Mouse (Mus musculus): ENCODE results near the gene Fyb. TPM values are rescaled to one million over a fixed set of nuclear protein-coding genes. Genes with fewer than 3 reads are reported as not detected.

The Fyb gene
- polyA plus RNA-seq, 1 experiment from 2014 or later = 3.7 TPM

DNA sequence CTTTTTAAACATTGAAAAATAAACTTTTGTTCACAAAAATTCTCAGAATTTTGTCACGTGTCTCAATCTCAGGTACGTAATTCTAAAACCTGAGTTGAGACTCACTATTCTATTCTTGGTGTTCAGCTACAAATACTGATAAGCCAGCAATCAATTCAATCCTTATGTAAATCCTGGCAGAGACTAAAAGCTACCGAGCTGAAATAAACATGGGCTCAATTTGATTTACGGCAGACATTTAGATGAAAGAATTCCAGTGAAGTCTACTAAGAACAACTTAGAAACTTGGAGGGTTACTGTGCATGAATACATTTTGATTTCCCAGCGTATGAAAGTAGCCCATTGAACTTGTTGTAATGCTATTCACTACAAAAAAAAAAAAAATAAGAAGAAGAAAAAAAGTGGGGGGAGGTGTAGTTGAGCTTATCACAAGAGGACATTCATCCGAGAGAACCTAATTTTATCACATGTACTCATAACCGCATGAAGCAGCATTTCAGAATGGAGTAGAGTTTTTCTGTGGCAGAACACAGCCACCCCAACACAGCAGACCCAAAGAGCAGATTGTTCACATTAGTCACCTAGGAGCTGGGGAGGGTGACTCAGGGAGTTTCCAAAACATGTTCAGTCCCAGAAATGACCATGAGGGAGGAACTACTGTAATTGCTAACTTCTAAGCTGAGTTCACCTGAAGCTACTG is 17.1 kb downstream of the Fyb start:
- 86% methylated on average over 7 of the region's 7 CpGs for WGBS
- Histone ChIP-seq H3K4me2 (no peak overlapping the region), H3K9ac (no peak overlapping the region), H3K4me3 (no peak overlapping the region), H3K36me3 (no peaks in the 10 kb centered on the region), H3K9me3 (no peaks in the 10 kb centered on the region), H3K4me1 (replicated peaks) (no peaks in the 10 kb centered on the region), H3K27ac (no peak overlapping the region), H3K27me3 (no peaks in the 10 kb centered on the region)
- no peak for ATAC-seq (ENCODE audit: low FRiP score)

DNA sequence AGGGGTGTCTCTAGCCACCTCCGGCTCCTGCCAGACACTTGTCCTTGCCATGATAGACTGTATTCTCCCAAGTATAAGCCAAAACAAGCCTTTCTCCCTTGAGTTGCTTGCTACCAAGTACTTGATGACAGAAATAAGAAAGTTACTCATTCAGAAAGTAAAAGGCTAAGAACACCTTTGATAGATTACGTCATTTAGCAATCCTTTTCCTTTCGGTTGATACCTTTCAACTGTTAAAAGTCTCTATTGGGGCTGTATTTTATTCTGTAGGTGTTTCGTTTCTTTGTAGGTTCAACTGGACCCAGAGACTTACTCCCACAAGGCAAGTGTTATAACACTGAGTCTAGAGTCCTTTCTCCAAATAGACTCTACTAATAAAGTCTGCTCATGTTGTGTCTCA is 26.3 kb downstream of the Fyb start:
- Histone ChIP-seq H3K4me1 (replicated peaks) (no peaks in the 10 kb centered on the region), H3K27me3 (no peaks in the 10 kb centered on the region), H3K27ac (no peak overlapping the region), H3K36me3 (no peaks in the 10 kb centered on the region), H3K9me3 (no peaks in the 10 kb centered on the region), H3K4me3 (no peak overlapping the region), H3K4me2 (no peak overlapping the region), H3K9ac (no peak overlapping the region)
- 93% methylated on average over 4 of the region's 4 CpGs for WGBS
- ATAC-seq (ENCODE audit: low FRiP score) = no peak

DNA sequence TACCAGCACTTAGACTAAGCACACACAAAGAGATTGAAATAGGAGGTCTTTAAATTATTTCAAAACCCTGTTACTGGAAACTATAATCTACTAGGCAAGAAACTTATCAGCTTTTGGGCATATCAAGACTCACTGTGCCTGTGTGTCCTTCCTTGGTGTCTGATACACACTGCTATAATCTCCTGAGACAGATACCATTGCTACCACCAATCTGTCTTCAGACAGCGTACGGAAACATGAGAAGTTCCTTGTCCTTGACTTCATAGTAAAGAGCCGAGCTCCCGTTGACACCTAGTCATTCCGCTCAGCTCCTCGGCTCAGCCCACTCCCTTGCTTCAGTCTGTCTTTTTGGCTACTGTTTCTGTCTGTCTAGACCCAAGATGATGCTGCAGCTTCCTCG is 29.2 kb downstream of the Fyb start:
- no peaks in the 10 kb centered on the region for H3K36me3 ChIP-seq
- no peak for ATAC-seq (ENCODE audit: low FRiP score)
- H3K9ac ChIP-seq = no peak overlapping the region
- H3K27ac ChIP-seq = no peak overlapping the region
- no peaks in the 10 kb centered on the region for H3K4me1 ChIP-seq (replicated peaks)
- 95% methylated on average over 7 of the region's 7 CpGs for WGBS
- no peaks in the 10 kb centered on the region for H3K9me3 ChIP-seq
- no peaks in the 10 kb centered on the region for H3K27me3 ChIP-seq
- no peak overlapping the region for H3K4me2 ChIP-seq
- no peak overlapping the region for H3K4me3 ChIP-seq

DNA sequence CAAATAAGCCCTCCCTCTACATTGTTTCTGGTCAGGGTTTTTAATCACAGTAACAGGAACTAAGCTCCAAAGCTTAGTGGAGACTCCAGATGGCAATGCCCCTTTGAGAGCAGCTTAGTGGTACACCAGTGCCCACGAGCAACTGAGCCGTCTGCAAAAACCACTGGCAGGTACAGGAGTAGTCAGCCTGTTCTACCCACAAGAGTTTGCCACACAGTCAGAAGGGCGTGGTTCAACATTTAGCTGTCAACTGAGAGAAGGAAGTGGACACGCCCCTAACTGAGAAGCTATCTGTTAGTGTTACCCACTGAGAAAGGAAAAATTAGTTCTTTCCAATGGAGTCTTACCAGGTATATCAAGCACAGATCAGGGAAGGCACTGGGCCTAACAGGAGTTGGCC is 32.1 kb downstream of the Fyb start:
- no peak for ATAC-seq (ENCODE audit: low FRiP score)
- no peak overlapping the region for H3K27ac ChIP-seq
- no peak overlapping the region for H3K9ac ChIP-seq
- no peaks in the 10 kb centered on the region for H3K9me3 ChIP-seq
- no peaks in the 10 kb centered on the region for H3K27me3 ChIP-seq
- H3K36me3 ChIP-seq = no peaks in the 10 kb centered on the region
- H3K4me2 ChIP-seq = no peak overlapping the region
- 93% methylated on average over 4 of the region's 4 CpGs for WGBS
- H3K4me3 ChIP-seq = no peak overlapping the region
- H3K4me1 ChIP-seq (replicated peaks) = no peaks in the 10 kb centered on the region

DNA sequence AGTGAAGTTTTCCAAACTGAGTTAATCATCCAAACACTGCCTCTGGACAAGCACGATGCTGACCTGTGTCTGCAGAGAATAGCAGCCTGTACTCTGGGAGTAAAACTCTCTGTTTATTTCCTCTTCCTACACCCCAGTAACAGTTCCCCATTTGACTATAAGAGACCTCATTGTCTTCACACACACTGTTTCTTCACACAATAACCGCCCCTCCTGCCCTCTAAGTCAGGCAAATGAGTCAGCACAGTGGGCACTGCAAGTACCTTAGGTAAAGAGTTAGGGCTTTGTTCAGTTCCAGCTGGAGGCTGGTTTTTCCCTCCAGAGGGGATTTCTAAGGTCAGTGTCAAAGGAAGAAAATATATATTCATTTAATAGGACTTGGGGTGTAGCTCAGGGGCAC is 32.9 kb downstream of the Fyb start:
- Histone ChIP-seq H3K9me3 (no peaks in the 10 kb centered on the region), H3K27me3 (no peaks in the 10 kb centered on the region), H3K36me3 (no peaks in the 10 kb centered on the region), H3K4me1 (replicated peaks) (no peaks in the 10 kb centered on the region), H3K4me3 (no peak overlapping the region), H3K4me2 (no peak overlapping the region), H3K27ac (no peak overlapping the region), H3K9ac (no peak overlapping the region)
- 35% methylated on average over 2 of the region's 2 CpGs for WGBS
- no peak for ATAC-seq (ENCODE audit: low FRiP score)

DNA sequence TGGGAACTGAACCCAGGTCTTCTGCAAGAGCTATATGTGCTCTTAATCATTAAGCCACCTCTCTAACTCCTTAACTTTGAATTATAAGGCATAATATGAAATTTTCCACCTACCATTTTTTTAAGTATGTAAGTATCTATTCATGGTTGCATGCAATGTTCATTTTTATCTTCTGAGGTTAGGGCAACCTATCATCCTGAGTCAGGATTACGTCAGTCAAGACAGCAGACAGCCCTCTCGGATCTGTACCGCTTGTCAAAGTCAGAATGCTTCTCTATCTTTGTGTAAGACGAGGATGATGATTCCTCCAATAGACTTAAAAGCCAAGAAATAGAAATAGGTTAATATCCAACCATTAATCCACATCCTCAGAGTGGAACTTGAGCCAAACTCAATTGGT is 33.6 kb downstream of the Fyb start:
- H3K27me3 ChIP-seq = no peaks in the 10 kb centered on the region
- no peak overlapping the region for H3K4me3 ChIP-seq
- H3K4me2 ChIP-seq = no peak overlapping the region
- H3K4me1 ChIP-seq (replicated peaks) = no peaks in the 10 kb centered on the region
- no peak for ATAC-seq (ENCODE audit: low FRiP score)
- whole genome bisulfite sequencing = 90% methylated on average over 4 of the region's 4 CpGs
- no peaks in the 10 kb centered on the region for H3K9me3 ChIP-seq
- no peak overlapping the region for H3K27ac ChIP-seq
- H3K9ac ChIP-seq = no peak overlapping the region
- H3K36me3 ChIP-seq = no peaks in the 10 kb centered on the region

DNA sequence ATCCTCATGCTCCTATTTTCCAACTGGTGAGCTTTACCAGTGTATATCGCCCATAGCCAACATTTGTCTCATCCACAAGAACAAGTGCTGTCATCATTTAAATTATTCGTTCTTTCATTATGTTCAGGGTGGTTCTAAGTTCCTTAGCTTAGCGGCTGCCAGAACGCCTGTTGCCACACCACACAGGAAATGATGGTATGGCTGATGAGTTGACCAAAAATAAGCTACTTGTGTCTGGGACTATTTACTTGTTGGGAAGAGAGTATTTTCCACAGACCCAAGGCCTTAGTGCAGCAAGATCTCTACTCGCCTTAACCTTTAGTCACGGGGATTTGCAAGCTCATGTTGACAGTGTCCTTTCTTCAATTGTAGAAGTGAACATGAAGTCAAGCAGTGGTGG is 34.3 kb downstream of the Fyb start:
- no peaks in the 10 kb centered on the region for H3K27me3 ChIP-seq
- no peak for ATAC-seq (ENCODE audit: low FRiP score)
- WGBS = 92% methylated on average over 6 of the region's 6 CpGs
- H3K36me3 ChIP-seq = no peaks in the 10 kb centered on the region
- H3K9ac ChIP-seq = no peak overlapping the region
- no peaks in the 10 kb centered on the region for H3K4me1 ChIP-seq (replicated peaks)
- no peaks in the 10 kb centered on the region for H3K9me3 ChIP-seq
- no peak overlapping the region for H3K4me3 ChIP-seq
- no peak overlapping the region for H3K4me2 ChIP-seq
- no peak overlapping the region for H3K27ac ChIP-seq

DNA sequence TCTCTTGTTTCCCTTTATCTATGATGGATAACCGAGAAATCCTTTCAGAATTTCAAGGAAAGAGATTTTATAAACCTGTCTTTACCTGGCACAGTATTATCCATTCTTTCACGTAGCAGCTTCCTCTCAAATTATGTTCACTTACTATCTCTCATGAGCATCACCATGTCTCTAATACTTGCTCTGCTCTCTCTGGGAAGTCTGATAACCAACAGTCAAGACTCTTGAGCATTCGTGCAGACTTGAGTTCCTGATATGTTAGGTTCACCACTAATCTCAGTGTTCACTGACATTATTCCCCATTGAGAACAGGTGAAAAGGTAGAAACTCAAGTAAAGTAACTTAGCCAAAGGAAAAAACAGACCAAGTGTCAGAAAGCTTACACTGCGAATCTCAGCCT is 34.9 kb downstream of the Fyb start:
- no peaks in the 10 kb centered on the region for H3K4me1 ChIP-seq (replicated peaks)
- H3K36me3 ChIP-seq = no peaks in the 10 kb centered on the region
- H3K9me3 ChIP-seq = no peaks in the 10 kb centered on the region
- H3K9ac ChIP-seq = no peak overlapping the region
- no peak for ATAC-seq (ENCODE audit: low FRiP score)
- H3K4me3 ChIP-seq = no peak overlapping the region
- 94% methylated on average over 4 of the region's 4 CpGs for WGBS
- no peak overlapping the region for H3K4me2 ChIP-seq
- H3K27ac ChIP-seq = no peak overlapping the region
- H3K27me3 ChIP-seq = no peaks in the 10 kb centered on the region

DNA sequence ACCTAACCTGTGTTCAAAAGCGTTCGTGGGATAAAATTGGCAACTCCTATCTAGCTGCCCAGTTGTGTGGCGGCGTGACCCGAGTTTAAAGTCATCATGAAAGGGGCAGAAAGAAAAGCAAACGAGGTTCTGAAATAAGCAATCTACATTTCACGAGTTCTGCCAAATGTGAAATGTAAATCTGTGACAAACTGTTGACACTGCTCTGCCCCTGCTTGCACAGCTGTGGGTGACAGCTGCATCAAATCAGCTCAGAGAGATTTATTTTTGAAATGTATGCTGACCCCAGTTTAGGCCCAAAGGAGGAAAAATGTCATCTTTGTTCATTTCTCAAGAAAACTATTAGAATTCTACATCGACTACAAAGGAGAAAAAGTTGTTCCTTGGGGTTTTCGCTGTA is 36.5 kb downstream of the Fyb start:
- WGBS = 85% methylated on average over 9 of the region's 9 CpGs
- H3K9ac ChIP-seq = no peak overlapping the region
- no peaks in the 10 kb centered on the region for H3K4me1 ChIP-seq (replicated peaks)
- no peaks in the 10 kb centered on the region for H3K36me3 ChIP-seq
- no peaks in the 10 kb centered on the region for H3K9me3 ChIP-seq
- H3K4me3 ChIP-seq = no peak overlapping the region
- H3K27me3 ChIP-seq = no peaks in the 10 kb centered on the region
- ATAC-seq (ENCODE audit: low FRiP score) = no peak
- no peak overlapping the region for H3K4me2 ChIP-seq
- H3K27ac ChIP-seq = no peak overlapping the region

DNA sequence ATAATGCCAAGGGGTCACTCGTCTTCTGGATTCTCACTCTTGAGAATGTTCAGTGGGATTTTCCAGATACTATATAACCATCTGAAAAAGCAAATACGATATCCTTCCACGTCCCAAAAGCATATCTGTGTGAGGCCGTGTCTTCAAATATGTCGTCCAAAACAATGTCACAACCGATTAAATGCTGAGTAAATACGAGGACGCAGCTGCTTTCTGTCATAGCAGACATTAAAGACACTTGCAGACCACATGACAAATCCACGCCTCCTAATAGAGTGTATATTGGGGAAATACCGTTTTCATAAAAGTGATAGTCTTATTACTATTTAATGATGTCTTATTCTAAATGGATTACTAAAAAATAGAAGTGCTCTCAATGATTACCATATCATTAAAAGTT is 38.0 kb downstream of the Fyb start:
- WGBS = 90% methylated on average over 10 of the region's 10 CpGs
- Histone ChIP-seq H3K27me3 (no peaks in the 10 kb centered on the region), H3K4me2 (no peak overlapping the region), H3K36me3 (no peaks in the 10 kb centered on the region), H3K9ac (no peak overlapping the region), H3K4me1 (replicated peaks) (no peaks in the 10 kb centered on the region), H3K4me3 (no peak overlapping the region), H3K9me3 (no peaks in the 10 kb centered on the region), H3K27ac (no peak overlapping the region)
- no peak for ATAC-seq (ENCODE audit: low FRiP score)

DNA sequence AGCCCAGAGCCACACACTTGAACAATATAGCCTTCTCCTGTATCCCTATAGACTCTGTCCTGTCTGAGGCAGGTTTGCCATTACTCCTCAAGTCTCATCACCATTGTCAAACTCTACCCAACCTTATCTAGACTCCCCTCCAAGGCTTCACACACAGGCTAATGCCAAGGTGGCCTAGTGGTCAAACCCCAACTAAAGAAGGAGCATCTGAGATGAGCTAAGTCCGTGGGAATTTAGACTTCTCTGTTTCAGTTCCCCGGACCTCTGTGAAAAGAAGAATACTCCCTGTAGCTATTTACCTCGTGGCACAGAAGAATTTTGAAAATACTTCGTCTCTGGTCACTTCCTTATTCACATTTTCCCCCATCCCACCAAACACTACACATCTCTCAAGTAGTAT is 39.5 kb downstream of the Fyb start:
- Histone ChIP-seq H3K4me3 (no peak overlapping the region), H3K4me2 (no peak overlapping the region), H3K9me3 (no peaks in the 10 kb centered on the region), H3K36me3 (no peaks in the 10 kb centered on the region), H3K27me3 (no peaks in the 10 kb centered on the region), H3K27ac (no peak overlapping the region), H3K9ac (no peak overlapping the region), H3K4me1 (replicated peaks) (no peaks in the 10 kb centered on the region)
- no peak for ATAC-seq (ENCODE audit: low FRiP score)
- WGBS = 81% methylated on average over 4 of the region's 4 CpGs

DNA sequence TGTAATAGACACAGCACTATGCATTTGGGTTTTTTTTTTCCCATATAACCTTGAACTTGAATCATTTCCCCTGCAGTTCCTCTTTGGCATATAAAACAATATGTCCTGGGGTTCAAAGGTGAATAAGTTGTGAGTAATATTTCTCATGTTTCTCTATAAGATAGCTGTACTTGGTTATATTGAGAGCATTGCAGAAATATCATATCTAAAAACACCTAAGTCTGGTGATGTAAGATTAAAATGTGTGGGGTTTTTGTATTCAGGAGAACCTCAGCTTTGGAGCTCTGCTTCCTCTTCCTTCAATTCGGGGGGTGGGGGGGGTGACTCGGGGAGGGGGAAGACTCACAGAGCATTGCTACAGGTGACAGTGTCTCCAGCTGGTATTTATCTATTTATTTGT is 40.0 kb downstream of the Fyb start:
- Histone ChIP-seq H3K9me3 (no peaks in the 10 kb centered on the region), H3K9ac (no peak overlapping the region), H3K4me2 (no peak overlapping the region), H3K27me3 (no peaks in the 10 kb centered on the region), H3K4me3 (no peak overlapping the region), H3K4me1 (replicated peaks) (no peaks in the 10 kb centered on the region), H3K27ac (no peak overlapping the region), H3K36me3 (no peaks in the 10 kb centered on the region)
- WGBS = 82% methylated on average over 2 of the region's 2 CpGs
- no peak for ATAC-seq (ENCODE audit: low FRiP score)

DNA sequence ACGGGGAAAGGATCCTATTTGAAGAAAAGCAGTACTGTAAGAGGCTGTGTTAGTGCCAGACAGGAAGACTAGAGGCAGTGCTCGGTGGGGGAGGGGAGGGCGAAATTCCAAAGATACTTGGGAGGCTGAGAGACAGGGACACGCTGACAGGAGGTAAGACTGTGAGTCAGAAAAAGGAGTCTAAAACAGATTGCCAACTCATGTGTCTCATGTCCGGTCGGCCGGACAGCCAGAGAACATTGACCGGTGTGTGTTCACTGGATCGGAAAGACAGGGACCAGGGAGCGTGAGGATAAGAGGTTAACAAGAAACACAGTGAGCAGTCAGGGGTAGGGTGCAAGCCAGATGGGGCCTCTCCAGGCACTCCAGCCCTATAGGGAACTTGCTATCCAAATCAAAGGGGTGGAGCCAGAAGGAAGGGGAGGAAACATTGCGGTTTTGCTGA is 42.3 kb downstream of the Fyb start:
- Histone ChIP-seq H3K4me1 (replicated peaks) (no peaks in the 10 kb centered on the region), H3K27me3 (no peaks in the 10 kb centered on the region), H3K27ac (no peak overlapping the region), H3K36me3 (no peaks in the 10 kb centered on the region), H3K9ac (no peak overlapping the region), H3K4me2 (peak overlapping the region; percentile 32), H3K9me3 (no peaks in the 10 kb centered on the region), H3K4me3 (peak overlapping the region; percentile 16; the same call in 1 of the 2 replicates)
- 29% methylated on average over 11 of the region's 11 CpGs for WGBS
- peak; percentile 73; the same call in 1 of the 2 replicates for ATAC-seq (ENCODE audit: low FRiP score)

Data from hindbrain, embryonic 13.5 days (tissue).